Mouse (Mus musculus) yolk sac, embryonic 10.5 days (tissue): Measurements from ENCODE around the gene Cdh5.

ENCODE experiments used
- DNase-seq: peaks from one replicate; pipeline ENCODE4 v3.0.0-alpha.2; 2017; ENCODE audit warnings: low spot score

Gene Cdh5

GRCm38 (mm10) chr8:104188459-104188858 is 87.0 kb downstream of the Cdh5 start:
- no peak for DNase-seq

GRCm38 (mm10) chr8:104190777-104191468 is 89.5 kb downstream of the Cdh5 start:
- DNase-seq = no peak

GRCm38 (mm10) chr8:104191496-104191895 is 90.1 kb downstream of the Cdh5 start:
- DNase-seq = peak; percentile 30
